Mouse (Mus musculus) cerebellum, adult (tissue): ENCODE results near the gene P2rx3.

Experiments
- ATAC-seq: cut with Nextera tagmentation; 2 replicates; pipeline ENCODE4 v1.9.2; 2017; ENCODE audit warnings: mild to moderate bottlenecking, moderate library complexity, mixed read lengths; ENCODE audit not compliant: insufficient number of reproducible peaks, low FRiP score, low TSS enrichment

The P2rx3 gene

GRCm38 (mm10) chr2:85037047-85038026 lies at the start of gene P2rx3, which contains the start of gene Ssrp1:
P2rx3 (minus strand) TSS chr2:85037462.
Ssrp1 (plus strand) TSS chr2:85037234.
- peak; percentile 91 for ATAC-seq

GRCm38 (mm10) chr2:85073751-85074150 lies 36.5 kb upstream of the P2rx3 start:
- no peak for ATAC-seq

- no peak for ATAC-seq
Measured at GRCm38 (mm10) chr2:85071921-85072320, 34.7 kb upstream of the P2rx3 start.

- no peak for ATAC-seq
Measured at GRCm38 (mm10) chr2:85070086-85070485, 32.8 kb upstream of the P2rx3 start.

GRCm38 (mm10) chr2:85068626-85069025 lies 31.4 kb upstream of the P2rx3 start:
- no peak for ATAC-seq

- ATAC-seq = no peak
Measured at GRCm38 (mm10) chr2:85067903-85068625, 30.8 kb upstream of the P2rx3 start.

- ATAC-seq = no peak
Measured at GRCm38 (mm10) chr2:85066937-85067336, 29.7 kb upstream of the P2rx3 start.

GRCm38 (mm10) chr2:85065141-85065875 lies 28.0 kb upstream of the P2rx3 start:
- no peak for ATAC-seq

- ATAC-seq = no peak
Measured at GRCm38 (mm10) chr2:85061107-85061541, 23.9 kb upstream of the P2rx3 start.

- no peak for ATAC-seq
Measured at GRCm38 (mm10) chr2:85060591-85061060, 23.4 kb upstream of the P2rx3 start.

- no peak for ATAC-seq
Measured at GRCm38 (mm10) chr2:85059677-85060076, 22.4 kb upstream of the P2rx3 start.

- ATAC-seq = no peak
Measured at GRCm38 (mm10) chr2:85056711-85057110, 19.4 kb upstream of the P2rx3 start.

GRCm38 (mm10) chr2:85053192-85053816 lies 16.0 kb upstream of the P2rx3 start:
- ATAC-seq = no peak

GRCm38 (mm10) chr2:85050746-85051145 lies 13.5 kb upstream of the P2rx3 start:
- no peak for ATAC-seq

GRCm38 (mm10) chr2:85050001-85050634 lies 12.9 kb upstream of the P2rx3 start:
- ATAC-seq = no peak

- no peak for ATAC-seq
Measured at GRCm38 (mm10) chr2:85049277-85049676, 12.0 kb upstream of the P2rx3 start.

GRCm38 (mm10) chr2:85048168-85048751 lies 11.0 kb upstream of the P2rx3 start:
- peak; percentile 27 for ATAC-seq

GRCm38 (mm10) chr2:85047596-85048167 lies 10.4 kb upstream of the P2rx3 start, which contains the start of gene Tnks1bp1:
Tnks1bp1 (plus strand) TSS chr2:85048022.
- ATAC-seq = peak; percentile 87

- no peak for ATAC-seq
Measured at GRCm38 (mm10) chr2:85047081-85047480, 9.8 kb upstream of the P2rx3 start.
